Mouse (Mus musculus): ENCODE measurements around the gene Atp23.

- no peak for TF ChIP-seq CTCF (IDR thresholded peaks at IDR 0.05; ENCODE audit: insufficient read depth, low read length)
- TF ChIP-seq POLR2A (IDR thresholded peaks at IDR 0.05; ENCODE audit: borderline replicate concordance, extremely low read depth, low read depth, low read length), result no peak
Measured at GRCm38 (mm10) chr10:126929543-126929942, 28.4 kb upstream of the Atp23 start.
